Mouse (Mus musculus): Measurements from ENCODE around the gene Gm14180. TPM values are rescaled to one million over a fixed set of nuclear protein-coding genes. Genes with fewer than 3 reads are reported as not detected.
"Not testable (repeated sequence)": the region's sequence is repeated elsewhere in the genome, so short reads cannot be mapped to it uniquely, and the experiment has no call there.

Gene Gm14180
- polyA plus RNA-seq (2016; fragmentation: Nextera tagmentation; extraction: Ambion mirVana): not detected in 2 replicates

GRCm38 (mm10) chr11:99734190-99734589, at the start of gene Gm14180:
TSS of gene Gm14180 (minus strand) at chr11:99734290.
- Histone ChIP-seq H3K4me1 (no peaks in the 10 kb centered on the region), H3K27me3 (ENCODE audit: poor library complexity, severe bottlenecking) (no peaks in the 10 kb centered on the region), H3K4me3 (no peak within 1 kb of the TSS), H3K27ac (no peak within 1 kb of the TSS), H3K9me3 (no peaks in the 10 kb centered on the region), H3K36me3 (replicated peaks) (no peaks in the 10 kb centered on the region)
- no peak for DNase-seq (ENCODE audit: extremely low spot score, low spot score)
- 74% methylated on average over 2 of the region's 2 CpGs for WGBS

GRCm38 (mm10) chr11:99780604-99781003, 46.5 kb upstream of the Gm14180 start, which contains the start of gene Krtap4-8:
TSS of gene Krtap4-8 (minus strand) at chr11:99780704.
- Histone ChIP-seq H3K4me1 (peaks cover 8% of the 10 kb centered on the region), H3K27ac (no peak within 1 kb of the TSS), H3K27me3 (ENCODE audit: poor library complexity, severe bottlenecking) (no peaks in the 10 kb centered on the region), H3K9me3 (no peaks in the 10 kb centered on the region), H3K36me3 (replicated peaks) (no peaks in the 10 kb centered on the region), H3K4me3 (no peak within 1 kb of the TSS)
- DNase-seq (ENCODE audit: extremely low spot score, low spot score): no peak
- 95% methylated on average over 2 of the region's 2 CpGs for WGBS

GRCm38 (mm10) chr11:99778401-99778800, 44.3 kb upstream of the Gm14180 start:
- no peak for DNase-seq (ENCODE audit: extremely low spot score, low spot score)
- H3K9me3 ChIP-seq: no peaks in the 10 kb centered on the region
- H3K4me1 ChIP-seq: peaks cover 8% of the 10 kb centered on the region
- no peaks in the 10 kb centered on the region for H3K36me3 ChIP-seq (replicated peaks)
- no peak overlapping the region for H3K27ac ChIP-seq
- H3K4me3 ChIP-seq: no peak overlapping the region
- 42% methylated on average over 7 of the region's 7 CpGs for WGBS
- H3K27me3 ChIP-seq (ENCODE audit: poor library complexity, severe bottlenecking): no peaks in the 10 kb centered on the region

- not testable (repeated sequence) for DNase-seq (ENCODE audit: extremely low spot score, low spot score); H3K4me3 ChIP-seq; H3K27me3 ChIP-seq (ENCODE audit: poor library complexity, severe bottlenecking); H3K9me3 ChIP-seq; H3K4me1 ChIP-seq; H3K36me3 ChIP-seq (replicated peaks)
- H3K27ac ChIP-seq: 0 out of 2 replicates have a peak within 1 kb of the TSS, but pooled peaks have one; percentile 11
These were observed 38.7 kb upstream of the Gm14180 start, which contains the start of gene Gm11595 for GRCm38 (mm10) chr11:99772813-99773212. TSS of gene Gm11595 (minus strand) at chr11:99772913.

GRCm38 (mm10) chr11:99768410-99768809, 34.3 kb upstream of the Gm14180 start:
- WGBS: 86% methylated on average over 2 of the region's 2 CpGs
- Histone ChIP-seq H3K27me3 (ENCODE audit: poor library complexity, severe bottlenecking) (no peaks in the 10 kb centered on the region), H3K4me3 (no peak overlapping the region), H3K27ac (no peak overlapping the region), H3K9me3 (no peaks in the 10 kb centered on the region), H3K36me3 (replicated peaks) (no peaks in the 10 kb centered on the region), H3K4me1 (no peaks in the 10 kb centered on the region)
- no peak for DNase-seq (ENCODE audit: extremely low spot score, low spot score)

GRCm38 (mm10) chr11:99758877-99759276, 24.8 kb upstream of the Gm14180 start:
- Histone ChIP-seq H3K4me1 (no peaks in the 10 kb centered on the region), H3K27ac (no peak overlapping the region), H3K27me3 (ENCODE audit: poor library complexity, severe bottlenecking) (no peaks in the 10 kb centered on the region), H3K9me3 (no peaks in the 10 kb centered on the region), H3K36me3 (replicated peaks) (no peaks in the 10 kb centered on the region), H3K4me3 (no peak overlapping the region)
- DNase-seq (ENCODE audit: extremely low spot score, low spot score): no peak
- 94% methylated on average over 1 of the region's 1 CpGs for WGBS

GRCm38 (mm10) chr11:99743985-99744384, 9.9 kb upstream of the Gm14180 start:
- Histone ChIP-seq H3K27ac (no peak overlapping the region), H3K9me3 (no peaks in the 10 kb centered on the region), H3K36me3 (replicated peaks) (no peaks in the 10 kb centered on the region), H3K4me3 (no peak overlapping the region), H3K27me3 (ENCODE audit: poor library complexity, severe bottlenecking) (no peaks in the 10 kb centered on the region), H3K4me1 (no peaks in the 10 kb centered on the region)
- DNase-seq (ENCODE audit: extremely low spot score, low spot score): no peak
- 89% methylated on average over 3 of the region's 3 CpGs for WGBS

GRCm38 (mm10) chr11:99724061-99724460, 10.0 kb downstream of the Gm14180 start:
- Histone ChIP-seq H3K4me3 (no peak overlapping the region), H3K27me3 (ENCODE audit: poor library complexity, severe bottlenecking) (no peaks in the 10 kb centered on the region), H3K27ac (no peak overlapping the region), H3K4me1 (no peaks in the 10 kb centered on the region), H3K36me3 (replicated peaks) (no peaks in the 10 kb centered on the region), H3K9me3 (no peaks in the 10 kb centered on the region)
- 85% methylated on average over 2 of the region's 2 CpGs for WGBS
- no peak for DNase-seq (ENCODE audit: extremely low spot score, low spot score)

GRCm38 (mm10) chr11:99718759-99719158, 15.3 kb downstream of the Gm14180 start:
- no peak overlapping the region for H3K27ac ChIP-seq
- no peaks in the 10 kb centered on the region for H3K36me3 ChIP-seq (replicated peaks)
- H3K9me3 ChIP-seq: peaks cover 3% of the 10 kb centered on the region; the same call in 1 of the 2 replicates
- no peaks in the 10 kb centered on the region for H3K4me1 ChIP-seq
- no peaks in the 10 kb centered on the region for H3K27me3 ChIP-seq (ENCODE audit: poor library complexity, severe bottlenecking)
- 91% methylated on average over 1 of the region's 1 CpGs for WGBS
- DNase-seq (ENCODE audit: extremely low spot score, low spot score): no peak
- no peak overlapping the region for H3K4me3 ChIP-seq

GRCm38 (mm10) chr11:99690463-99690862, 43.6 kb downstream of the Gm14180 start, which contains the start of gene Gm14190:
TSS of gene Gm14190 (minus strand) at chr11:99690740.
- no peaks in the 10 kb centered on the region for H3K36me3 ChIP-seq (replicated peaks)
- H3K9me3 ChIP-seq: no peaks in the 10 kb centered on the region
- H3K27ac ChIP-seq: no peak within 1 kb of the TSS
- H3K4me3 ChIP-seq: no peak within 1 kb of the TSS
- 84% methylated on average over 1 of the region's 1 CpGs for WGBS
- no peaks in the 10 kb centered on the region for H3K4me1 ChIP-seq
- no peak for DNase-seq (ENCODE audit: extremely low spot score, low spot score)
- no peaks in the 10 kb centered on the region for H3K27me3 ChIP-seq (ENCODE audit: poor library complexity, severe bottlenecking)

- H3K27me3 ChIP-seq (ENCODE audit: poor library complexity, severe bottlenecking); H3K36me3 ChIP-seq (replicated peaks); H3K4me1 ChIP-seq; H3K27ac ChIP-seq; DNase-seq (ENCODE audit: extremely low spot score, low spot score); H3K4me3 ChIP-seq; H3K9me3 ChIP-seq: not testable (repeated sequence)
- 77% methylated on average over 1 of the region's 1 CpGs for WGBS
These were observed 48.9 kb downstream of the Gm14180 start for GRCm38 (mm10) chr11:99685235-99685634.

Data from forebrain, embryonic 10.5 days (tissue).